9 mouse cellular contexts compared by ENCODE assay signal in genomic region chr19:14871178-14871867, GRCm38 (mm10).
DNase-seq lines count a peak whose midpoint lies in the region; ATAC-seq lines count a peak whose summit lies in the region.
"Had no signal": no experiment of that assay in that cellular context is flagged by ENCODE, and none has a peak within 500 bp of the region (broad histone marks: within the 10 kb centered on the region; RNA-seq: fewer than 3 reads in every experiment).

No protein-coding gene starts in this region.

- intact Hi-C loops in left cerebral cortex, postnatal 14 days (cut with DNase I) = no loop called here
- intact Hi-C loops in left cerebral cortex, postnatal 10 days (cut with DNase I) = no loop called here

- H3K27ac ChIP-seq in hindbrain, embryonic 16.5 days (ENCODE audit: low read depth, low read length) = no peak overlapping the region; the same call in 1 of the 2 replicates
- no peak overlapping the region for H3K27ac ChIP-seq in neural tube, embryonic 14.5 days (ENCODE audit: low read depth, low read length)
- H3K27ac ChIP-seq: liver, embryonic 15.5 days had no signal

- no peaks in the 10 kb centered on the region for H3K36me3 ChIP-seq in hindbrain, embryonic 16.5 days (ENCODE audit: control insufficient read depth, insufficient read depth, low read length)
- no peaks in the 10 kb centered on the region for H3K36me3 ChIP-seq in neural tube, embryonic 14.5 days (ENCODE audit: control insufficient read depth, insufficient read depth, low read length)
- H3K36me3 ChIP-seq: liver, embryonic 15.5 days had no signal

- ATAC-seq in hindbrain, embryonic 16.5 days = peak; percentile 96
- peak; percentile 95 for ATAC-seq in neural tube, embryonic 14.5 days (ENCODE audit: low read depth)

- H3K4me2 ChIP-seq in hindbrain, embryonic 16.5 days (ENCODE audit: low read length) = no peak overlapping the region
- H3K4me2 ChIP-seq in neural tube, embryonic 14.5 days (ENCODE audit: low read depth, low read length) = no peak overlapping the region
- H3K4me2 ChIP-seq: liver, embryonic 15.5 days had no signal

- no peak overlapping the region for H3K9ac ChIP-seq in hindbrain, embryonic 16.5 days (ENCODE audit: low read depth, low read length)
- H3K9ac ChIP-seq in neural tube, embryonic 14.5 days (replicated peaks; ENCODE audit: low read depth, low read length) = no peak overlapping the region
- H3K9ac ChIP-seq: liver, embryonic 15.5 days had no signal

- 4% methylated on average over 7 of the region's 7 CpGs for WGBS in hindbrain, embryonic 16.5 days
- 2% methylated on average over 7 of the region's 7 CpGs for WGBS in neural tube, embryonic 14.5 days

- DNase-seq in left cerebral cortex, postnatal 14 days (ENCODE audit: low spot score in 2 of 2) = peak; percentile 13 to 20
- no peak for DNase-seq in left cerebral cortex, postnatal 10 days (ENCODE audit: extremely low spot score in 1 of 2, low spot score in 2 of 2)
- peak; percentile 73 for DNase-seq in embryo, embryonic 10.5 days (ENCODE audit: low spot score)
- DNase-seq in cerebellum, adult 18-20 months = no peak
- no peak for DNase-seq in urinary bladder, adult 2 months (ENCODE audit: low spot score)
- no peak for DNase-seq in cerebellum, adult 11 months

- H3K4me1 ChIP-seq in hindbrain, embryonic 16.5 days (ENCODE audit: control insufficient read depth, insufficient read depth, low read depth, low read length) = peaks cover 7% of the 10 kb centered on the region
- H3K4me1 ChIP-seq in neural tube, embryonic 14.5 days (ENCODE audit: control insufficient read depth, insufficient read depth, low read length) = peaks cover 5% of the 10 kb centered on the region
- H3K4me1 ChIP-seq: liver, embryonic 15.5 days had no signal

- H3K9me3 ChIP-seq in hindbrain, embryonic 16.5 days (ENCODE audit: control insufficient read depth, low read length) = no peaks in the 10 kb centered on the region
- H3K9me3 ChIP-seq in neural tube, embryonic 14.5 days (ENCODE audit: control insufficient read depth, low read length) = no peaks in the 10 kb centered on the region
- H3K9me3 ChIP-seq: liver, embryonic 15.5 days had no signal

- no peak overlapping the region for H3K4me3 ChIP-seq in hindbrain, embryonic 16.5 days (ENCODE audit: low read length)
- H3K4me3 ChIP-seq in neural tube, embryonic 14.5 days (ENCODE audit: low read depth, low read length) = no peak overlapping the region
- H3K4me3 ChIP-seq: liver, embryonic 15.5 days had no signal

- no peaks in the 10 kb centered on the region for H3K27me3 ChIP-seq in hindbrain, embryonic 16.5 days (replicated peaks; ENCODE audit: control insufficient read depth, insufficient read depth, low read length)
- no peaks in the 10 kb centered on the region for H3K27me3 ChIP-seq in neural tube, embryonic 14.5 days (ENCODE audit: control insufficient read depth, insufficient read depth, low read length)
- H3K27me3 ChIP-seq: liver, embryonic 15.5 days had no signal

Comparison
In these comparisons a context has a peak if more than half of its experiments do, and no peak if none do; other contexts are left out.
1. DNase-seq: peak in left cerebral cortex, postnatal 14 days (2 of 2) and embryo, embryonic 10.5 days (single experiment); none in left cerebral cortex, postnatal 10 days (0 of 2), cerebellum, adult 18-20 months (0 of 2), urinary bladder, adult 2 months (single experiment) and cerebellum, adult 11 months (single experiment).